Mouse (Mus musculus): Measurements from ENCODE around the gene Plcl1. TPM values are rescaled to one million over a fixed set of nuclear protein-coding genes. Genes with fewer than 3 reads are reported as not detected.

Plcl1 gene
- polyA plus RNA-seq, 1 experiment from 2014 or later = 4.1 TPM

DNA sequence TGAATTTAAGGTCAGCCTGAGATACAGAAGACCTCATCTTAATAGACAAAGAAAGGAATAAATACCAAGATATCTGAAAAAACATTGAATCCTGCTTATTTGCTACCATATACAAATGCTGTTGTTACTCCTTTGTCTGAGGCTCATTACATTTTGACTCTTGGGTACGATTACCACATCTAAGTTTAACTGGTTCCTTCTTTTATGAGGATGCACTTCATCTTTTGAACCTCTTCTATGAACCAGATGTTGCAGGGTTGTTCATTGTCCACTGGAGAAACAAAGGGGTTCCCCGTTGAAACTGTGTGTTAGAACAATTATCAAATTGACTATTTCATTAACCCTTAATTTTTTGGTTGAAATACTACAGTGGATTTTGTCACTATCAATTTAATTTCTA lies 357.4 kb downstream of the Plcl1 start:
- Histone ChIP-seq H3K4me2 (ENCODE audit: low read length) (no peak overlapping the region), H3K9me3 (replicated peaks; ENCODE audit: control insufficient read depth, low read length, poor library complexity, severe bottlenecking) (no peaks in the 10 kb centered on the region), H3K9ac (ENCODE audit: low read depth, low read length) (no peak overlapping the region), H3K4me3 (ENCODE audit: low read depth, low read length) (no peak overlapping the region), H3K27ac (ENCODE audit: low read length) (no peak overlapping the region), H3K4me1 (ENCODE audit: control insufficient read depth, insufficient read depth, low read length) (peaks cover under 1% of the 10 kb centered on the region), H3K36me3 (ENCODE audit: control insufficient read depth, insufficient read depth, low read length) (no peaks in the 10 kb centered on the region), H3K27me3 (ENCODE audit: control insufficient read depth, insufficient read depth, low read depth, low read length) (no peaks in the 10 kb centered on the region)
- no peak for ATAC-seq
- 81% methylated on average over 2 of the region's 2 CpGs for WGBS

- ATAC-seq = no peak
- H3K4me3 ChIP-seq (ENCODE audit: low read depth, low read length) = no peak overlapping the region
- no peak overlapping the region for H3K9ac ChIP-seq (ENCODE audit: low read depth, low read length)
- no peaks in the 10 kb centered on the region for H3K27me3 ChIP-seq (ENCODE audit: control insufficient read depth, insufficient read depth, low read depth, low read length)
- H3K4me2 ChIP-seq (ENCODE audit: low read length) = no peak overlapping the region
- no peak overlapping the region for H3K27ac ChIP-seq (ENCODE audit: low read length)
- no peaks in the 10 kb centered on the region for H3K9me3 ChIP-seq (replicated peaks; ENCODE audit: control insufficient read depth, low read length, poor library complexity, severe bottlenecking)
- H3K4me1 ChIP-seq (ENCODE audit: control insufficient read depth, insufficient read depth, low read length) = no peaks in the 10 kb centered on the region; the same call in 1 of the 2 replicates
- WGBS = 67% methylated on average over 1 of the region's 1 CpGs
- H3K36me3 ChIP-seq (ENCODE audit: control insufficient read depth, insufficient read depth, low read length) = no peaks in the 10 kb centered on the region
Observed at GRCm38 (mm10) chr1:55766743-55767142, 361.0 kb downstream of the Plcl1 start.

GRCm38 (mm10) chr1:55770072-55770785 lies 364.5 kb downstream of the Plcl1 start:
- ATAC-seq = no peak
- Histone ChIP-seq H3K4me1 (ENCODE audit: control insufficient read depth, insufficient read depth, low read length) (no peaks in the 10 kb centered on the region), H3K36me3 (ENCODE audit: control insufficient read depth, insufficient read depth, low read length) (no peaks in the 10 kb centered on the region), H3K4me2 (ENCODE audit: low read length) (no peak overlapping the region), H3K4me3 (ENCODE audit: low read depth, low read length) (no peak overlapping the region), H3K9me3 (replicated peaks; ENCODE audit: control insufficient read depth, low read length, poor library complexity, severe bottlenecking) (no peaks in the 10 kb centered on the region), H3K9ac (ENCODE audit: low read depth, low read length) (no peak overlapping the region), H3K27me3 (ENCODE audit: control insufficient read depth, insufficient read depth, low read depth, low read length) (no peaks in the 10 kb centered on the region), H3K27ac (ENCODE audit: low read length) (no peak overlapping the region)

- ATAC-seq = no peak
- no peaks in the 10 kb centered on the region for H3K27me3 ChIP-seq (ENCODE audit: control insufficient read depth, insufficient read depth, low read depth, low read length)
- no peak overlapping the region for H3K4me2 ChIP-seq (ENCODE audit: low read length)
- H3K36me3 ChIP-seq (ENCODE audit: control insufficient read depth, insufficient read depth, low read length) = no peaks in the 10 kb centered on the region
- H3K9me3 ChIP-seq (replicated peaks; ENCODE audit: control insufficient read depth, low read length, poor library complexity, severe bottlenecking) = no peaks in the 10 kb centered on the region
- WGBS = 73% methylated on average over 6 of the region's 6 CpGs
- H3K4me1 ChIP-seq (ENCODE audit: control insufficient read depth, insufficient read depth, low read length) = no peaks in the 10 kb centered on the region
- no peak overlapping the region for H3K27ac ChIP-seq (ENCODE audit: low read length)
- H3K9ac ChIP-seq (ENCODE audit: low read depth, low read length) = no peak overlapping the region
- no peak overlapping the region for H3K4me3 ChIP-seq (ENCODE audit: low read depth, low read length)
Observed at GRCm38 (mm10) chr1:55792817-55793216, 387.1 kb downstream of the Plcl1 start.

Other genes with a start within 250 kb of the Plcl1 start
- 7.9 and 10.6 TPM in 2 replicates for gene Rftn2, start 179.1 kb upstream of the Plcl1 start, polyA plus RNA-seq (2015; fragmentation: Nextera tagmentation; extraction: Ambion mirVana)
- 3.7 and 4.0 TPM in 2 replicates for gene Mars2, start 168.7 kb upstream of the Plcl1 start, polyA plus RNA-seq (2015; fragmentation: Nextera tagmentation; extraction: Ambion mirVana)
- gene Boll, start 42.5 kb upstream of the Plcl1 start, polyA plus RNA-seq (2015; fragmentation: Nextera tagmentation; extraction: Ambion mirVana) = 0.53 TPM in 1 of 2 replicates, not detected in the other

Data from midbrain, embryonic 16.5 days (tissue).